Mouse (Mus musculus): Measurements from ENCODE around the gene Tshz2.

DNA sequence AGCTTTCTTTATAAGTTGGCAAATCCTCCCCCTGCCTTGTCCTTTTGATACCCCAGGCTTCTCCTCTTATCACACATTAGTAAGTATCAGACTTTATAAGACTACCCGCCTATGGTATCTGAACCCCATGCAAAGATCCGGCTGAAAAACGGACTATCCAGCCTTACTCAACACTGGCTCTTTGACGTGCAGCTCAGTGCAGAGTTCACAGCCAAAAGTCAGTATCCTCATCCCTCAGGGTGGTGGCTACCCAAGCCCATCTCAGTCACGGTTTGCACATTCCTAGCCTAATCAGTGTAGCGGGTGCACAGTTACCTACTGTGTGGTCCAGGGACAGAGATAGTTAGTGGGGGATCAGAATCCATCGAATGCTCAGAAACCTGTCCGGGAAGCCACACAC, 130.9 kb downstream of the Tshz2 start:
- TF ChIP-seq POLR2A (IDR thresholded peaks at IDR 0.05; ENCODE audit: control insufficient read depth, low read depth, low read length) (no peak), CTCF (IDR thresholded peaks at IDR 0.05; ENCODE audit: control insufficient read depth, insufficient read depth, insufficient replicate concordance, low read depth, low read length) (no peak)
